Mouse (Mus musculus): ENCODE data around the gene Ccdc141. TPM values are rescaled to one million over a fixed set of nuclear protein-coding genes. Genes with fewer than 3 reads are reported as not detected.
A peak's percentile ranks its signal among the peaks of the same experiment; 100 is the strongest.

Ccdc141 gene
- polyA plus RNA-seq, 1 experiment from 2014 or later = 10.7 TPM

- H3K4me2 ChIP-seq (replicated peaks) = peak overlapping the region; percentile 63
- ATAC-seq (ENCODE audit: low FRiP score) (peak; percentile 41; the same call in 1 of the 2 replicates), DNase-seq (ENCODE audit: low spot score) (peak; percentile 54)
- no peak overlapping the region for H3K27ac ChIP-seq
- WGBS = 5% methylated on average over 21 of the region's 21 CpGs
- H3K36me3 ChIP-seq (replicated peaks; ENCODE audit: control insufficient read depth, insufficient read depth) = no peaks in the 10 kb centered on the region
- H3K9ac ChIP-seq = peak overlapping the region; percentile 47
- H3K27me3 ChIP-seq (ENCODE audit: control insufficient read depth, insufficient read depth, low read length) = 0 out of 2 replicates have a peak, but pooled peaks cover 3% of the 10 kb centered on the region
- no peaks in the 10 kb centered on the region for H3K9me3 ChIP-seq (ENCODE audit: control insufficient read depth, low read length)
- peaks cover 20% of the 10 kb centered on the region for H3K4me1 ChIP-seq (replicated peaks; ENCODE audit: control insufficient read depth, insufficient read depth, low read length)
- H3K4me3 ChIP-seq (replicated peaks; ENCODE audit: low read length) = peak overlapping the region; percentile 28
Measured at GRCm38 (mm10) chr2:77169916-77170632, 362 bp downstream of the Ccdc141 start.

DNA sequence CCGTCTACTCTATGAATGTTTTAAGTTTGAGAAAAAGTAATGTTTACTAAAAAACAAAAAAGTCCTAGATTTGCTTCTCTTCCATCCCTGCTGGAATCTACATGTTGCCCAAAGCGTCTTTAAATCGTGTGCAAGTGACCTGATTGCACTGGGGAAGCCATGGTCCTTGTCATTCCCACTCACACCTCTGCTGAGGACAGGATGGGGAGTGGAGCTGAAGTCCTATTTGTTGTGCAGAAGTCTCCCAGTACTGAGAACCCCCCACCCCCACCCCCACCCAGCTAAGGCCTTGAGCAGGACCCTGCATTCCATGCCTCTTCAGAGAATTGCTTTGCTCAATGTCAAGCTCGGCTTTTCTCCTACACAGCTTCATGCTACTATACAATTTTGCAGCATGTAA, 1.2 kb downstream of the Ccdc141 start:
- H3K4me2 ChIP-seq (replicated peaks) = no peak overlapping the region; the same call in 1 of the 2 replicates
- no peak overlapping the region for H3K4me3 ChIP-seq (replicated peaks; ENCODE audit: low read length)
- H3K4me1 ChIP-seq (replicated peaks; ENCODE audit: control insufficient read depth, insufficient read depth, low read length) = peaks cover 20% of the 10 kb centered on the region
- no peak for ATAC-seq (ENCODE audit: low FRiP score)
- H3K9me3 ChIP-seq (ENCODE audit: control insufficient read depth, low read length) = no peaks in the 10 kb centered on the region
- H3K27ac ChIP-seq = no peak overlapping the region
- no peaks in the 10 kb centered on the region for H3K36me3 ChIP-seq (replicated peaks; ENCODE audit: control insufficient read depth, insufficient read depth)
- H3K27me3 ChIP-seq (ENCODE audit: control insufficient read depth, insufficient read depth, low read length) = 0 out of 2 replicates have a peak, but pooled peaks cover 3% of the 10 kb centered on the region
- DNase-seq (ENCODE audit: low spot score) = no peak
- 78% methylated on average over 4 of the region's 4 CpGs for WGBS
- H3K9ac ChIP-seq = no peak overlapping the region

DNA sequence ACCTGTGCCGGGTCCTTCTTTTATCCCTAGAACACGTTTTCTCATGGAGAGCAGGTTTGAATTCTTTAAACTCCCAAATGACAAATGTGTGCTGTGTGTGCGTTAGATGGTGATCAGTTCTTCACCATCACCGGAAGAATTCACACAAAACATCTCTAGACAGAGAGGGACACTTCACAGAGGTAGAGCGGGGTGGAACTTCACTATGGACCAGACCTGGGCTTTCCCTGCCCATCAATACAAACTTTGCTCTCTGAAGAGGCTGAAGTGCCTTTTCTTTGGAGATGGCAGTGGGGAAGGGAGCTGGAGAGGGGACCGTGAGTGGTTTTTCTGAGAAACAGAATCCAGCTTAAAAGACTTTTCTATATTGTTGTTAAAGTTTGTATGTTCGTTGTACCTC, 1.7 kb downstream of the Ccdc141 start:
- H3K27ac ChIP-seq = no peak overlapping the region
- H3K27me3 ChIP-seq (ENCODE audit: control insufficient read depth, insufficient read depth, low read length) = 0 out of 2 replicates have a peak, but pooled peaks cover 3% of the 10 kb centered on the region
- no peak overlapping the region for H3K4me2 ChIP-seq (replicated peaks)
- H3K36me3 ChIP-seq (replicated peaks; ENCODE audit: control insufficient read depth, insufficient read depth) = no peaks in the 10 kb centered on the region
- ATAC-seq (ENCODE audit: low FRiP score) (no peak), DNase-seq (ENCODE audit: low spot score) (no peak)
- no peaks in the 10 kb centered on the region for H3K9me3 ChIP-seq (ENCODE audit: control insufficient read depth, low read length)
- H3K9ac ChIP-seq = no peak overlapping the region
- H3K4me3 ChIP-seq (replicated peaks; ENCODE audit: low read length) = no peak overlapping the region
- WGBS = 90% methylated on average over 7 of the region's 7 CpGs
- peaks cover 20% of the 10 kb centered on the region for H3K4me1 ChIP-seq (replicated peaks; ENCODE audit: control insufficient read depth, insufficient read depth, low read length)

DNA sequence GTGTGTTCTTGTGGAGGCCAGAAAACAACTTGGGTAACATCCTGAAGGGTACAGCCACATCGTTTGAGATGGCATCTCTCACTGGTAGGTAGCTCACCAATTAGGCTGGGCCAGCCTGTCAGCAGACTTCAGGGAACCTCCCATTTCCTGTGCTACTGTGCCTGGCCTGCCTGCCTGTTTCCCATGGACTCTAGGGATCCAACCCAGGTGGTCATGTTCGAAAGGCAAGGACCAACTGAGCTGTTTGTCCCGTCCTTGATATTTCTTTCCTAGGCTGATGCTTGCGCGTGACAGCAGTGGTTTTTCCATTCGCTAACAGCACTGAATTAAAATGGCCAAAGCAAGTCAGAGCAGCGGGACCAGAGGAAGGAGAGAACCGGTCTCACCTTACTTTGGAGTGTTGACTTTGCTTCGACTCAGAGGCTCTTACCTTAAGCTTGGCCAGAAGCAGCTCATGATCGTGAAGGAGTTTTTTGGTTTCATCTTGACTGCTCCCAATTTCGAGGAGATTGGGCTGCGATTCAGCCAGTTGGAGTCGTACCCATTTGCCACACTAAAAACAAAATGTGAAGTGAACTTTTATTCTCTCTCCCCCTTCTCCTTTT, 2.3 kb downstream of the Ccdc141 start:
- DNase-seq (ENCODE audit: low spot score) = no peak
- WGBS = 89% methylated on average over 13 of the region's 13 CpGs

DNA sequence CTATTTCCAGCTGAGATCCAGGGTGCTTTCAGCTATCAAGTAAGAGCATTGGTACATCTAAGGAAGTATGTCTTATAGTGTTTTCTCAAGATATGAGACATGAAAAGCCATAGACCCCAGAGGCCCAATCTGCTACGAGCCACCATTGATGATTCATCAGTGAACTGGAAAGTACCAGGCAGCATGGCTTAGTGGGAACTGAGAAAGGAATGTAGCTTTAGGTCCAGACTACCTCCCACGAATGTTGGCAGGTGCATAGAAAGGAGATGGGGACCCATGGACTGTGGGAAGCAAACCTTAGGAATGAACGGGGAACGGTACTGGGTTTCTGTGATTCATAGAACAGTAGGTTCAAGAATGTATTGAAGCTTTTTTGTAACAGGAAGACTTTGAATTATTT, 4.1 kb downstream of the Ccdc141 start:
- Histone ChIP-seq H3K9ac (no peak overlapping the region), H3K36me3 (replicated peaks; ENCODE audit: control insufficient read depth, insufficient read depth) (no peaks in the 10 kb centered on the region), H3K27ac (no peak overlapping the region), H3K9me3 (ENCODE audit: control insufficient read depth, low read length) (no peaks in the 10 kb centered on the region), H3K4me2 (replicated peaks) (no peak overlapping the region), H3K4me1 (replicated peaks; ENCODE audit: control insufficient read depth, insufficient read depth, low read length) (peaks cover 10% of the 10 kb centered on the region), H3K27me3 (ENCODE audit: control insufficient read depth, insufficient read depth, low read length) (0 out of 2 replicates have a peak, but pooled peaks cover 3% of the 10 kb centered on the region), H3K4me3 (replicated peaks; ENCODE audit: low read length) (no peak overlapping the region)
- ATAC-seq (ENCODE audit: low FRiP score) (no peak), DNase-seq (ENCODE audit: low spot score) (no peak)
- 81% methylated on average over 4 of the region's 4 CpGs for WGBS

More for the DNA sequence above, 2.3 kb downstream of the Ccdc141 start:
- Histone ChIP-seq H3K4me2 (replicated peaks) (no peak overlapping the region), H3K27me3 (ENCODE audit: control insufficient read depth, insufficient read depth, low read length) (0 out of 2 replicates have a peak, but pooled peaks cover 3% of the 10 kb centered on the region), H3K36me3 (replicated peaks; ENCODE audit: control insufficient read depth, insufficient read depth) (no peaks in the 10 kb centered on the region), H3K4me1 (replicated peaks; ENCODE audit: control insufficient read depth, insufficient read depth, low read length) (peaks cover 17% of the 10 kb centered on the region), H3K9me3 (ENCODE audit: control insufficient read depth, low read length) (no peaks in the 10 kb centered on the region), H3K9ac (no peak overlapping the region), H3K27ac (no peak overlapping the region), H3K4me3 (replicated peaks; ENCODE audit: low read length) (no peak overlapping the region)
- no peak for ATAC-seq (ENCODE audit: low FRiP score)

DNA sequence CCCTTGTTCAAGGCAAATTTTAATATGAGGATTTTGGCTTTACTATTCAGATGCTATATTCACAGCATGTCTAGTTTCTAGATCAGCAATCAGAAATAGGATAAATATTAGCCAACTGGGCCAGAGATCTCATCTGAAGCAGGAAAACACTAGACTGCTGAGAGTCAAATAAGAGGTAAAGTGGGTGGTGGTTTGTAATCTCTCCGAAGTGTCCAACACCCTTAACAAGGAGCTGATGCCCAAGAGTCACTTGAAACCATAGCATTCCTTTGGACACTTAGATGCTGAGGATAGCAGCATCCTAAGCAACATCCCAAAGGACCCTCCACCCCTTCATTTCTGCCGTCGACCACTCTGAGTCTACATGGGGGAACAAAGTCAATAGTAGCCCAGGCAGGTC, 5.8 kb downstream of the Ccdc141 start:
- DNase-seq (ENCODE audit: low spot score) = no peak
- Histone ChIP-seq H3K36me3 (replicated peaks; ENCODE audit: control insufficient read depth, insufficient read depth) (no peaks in the 10 kb centered on the region), H3K9ac (no peak overlapping the region), H3K27me3 (ENCODE audit: control insufficient read depth, insufficient read depth, low read length) (0 out of 2 replicates have a peak, but pooled peaks cover under 1% of the 10 kb centered on the region), H3K27ac (no peak overlapping the region), H3K4me3 (replicated peaks; ENCODE audit: low read length) (no peak overlapping the region), H3K9me3 (ENCODE audit: control insufficient read depth, low read length) (no peaks in the 10 kb centered on the region), H3K4me1 (replicated peaks; ENCODE audit: control insufficient read depth, insufficient read depth, low read length) (0 out of 2 replicates have a peak, but pooled peaks cover under 1% of the 10 kb centered on the region), H3K4me2 (replicated peaks) (no peak overlapping the region)
- ATAC-seq (ENCODE audit: low FRiP score) = no peak
- WGBS = 88% methylated on average over 3 of the region's 3 CpGs

- H3K9me3 ChIP-seq (ENCODE audit: control insufficient read depth, low read length) = no peaks in the 10 kb centered on the region
- no peak overlapping the region for H3K27ac ChIP-seq
- no peaks in the 10 kb centered on the region for H3K36me3 ChIP-seq (replicated peaks; ENCODE audit: control insufficient read depth, insufficient read depth)
- no peak overlapping the region for H3K4me2 ChIP-seq (replicated peaks)
- H3K9ac ChIP-seq = no peak overlapping the region
- ATAC-seq (ENCODE audit: low FRiP score) = no peak
- no peaks in the 10 kb centered on the region for H3K27me3 ChIP-seq (ENCODE audit: control insufficient read depth, insufficient read depth, low read length)
- DNase-seq (ENCODE audit: low spot score) = no peak
- no peaks in the 10 kb centered on the region for H3K4me1 ChIP-seq (replicated peaks; ENCODE audit: control insufficient read depth, insufficient read depth, low read length)
- no peak overlapping the region for H3K4me3 ChIP-seq (replicated peaks; ENCODE audit: low read length)
- WGBS = 86% methylated on average over 3 of the region's 3 CpGs
Measured at GRCm38 (mm10) chr2:77163381-77163780, 7.1 kb downstream of the Ccdc141 start.

- H3K9me3 ChIP-seq (ENCODE audit: control insufficient read depth, low read length) = no peaks in the 10 kb centered on the region
- H3K27me3 ChIP-seq (ENCODE audit: control insufficient read depth, insufficient read depth, low read length) = no peaks in the 10 kb centered on the region
- 86% methylated on average over 3 of the region's 3 CpGs for WGBS
- no peak overlapping the region for H3K9ac ChIP-seq
- no peak overlapping the region for H3K4me3 ChIP-seq (replicated peaks; ENCODE audit: low read length)
- no peak overlapping the region for H3K4me2 ChIP-seq (replicated peaks)
- H3K36me3 ChIP-seq (replicated peaks; ENCODE audit: control insufficient read depth, insufficient read depth) = no peaks in the 10 kb centered on the region
- no peak for DNase-seq (ENCODE audit: low spot score)
- no peak overlapping the region for H3K27ac ChIP-seq
- no peak for ATAC-seq (ENCODE audit: low FRiP score)
- no peaks in the 10 kb centered on the region for H3K4me1 ChIP-seq (replicated peaks; ENCODE audit: control insufficient read depth, insufficient read depth, low read length)
Measured at GRCm38 (mm10) chr2:77162135-77162534, 8.3 kb downstream of the Ccdc141 start.

DNA sequence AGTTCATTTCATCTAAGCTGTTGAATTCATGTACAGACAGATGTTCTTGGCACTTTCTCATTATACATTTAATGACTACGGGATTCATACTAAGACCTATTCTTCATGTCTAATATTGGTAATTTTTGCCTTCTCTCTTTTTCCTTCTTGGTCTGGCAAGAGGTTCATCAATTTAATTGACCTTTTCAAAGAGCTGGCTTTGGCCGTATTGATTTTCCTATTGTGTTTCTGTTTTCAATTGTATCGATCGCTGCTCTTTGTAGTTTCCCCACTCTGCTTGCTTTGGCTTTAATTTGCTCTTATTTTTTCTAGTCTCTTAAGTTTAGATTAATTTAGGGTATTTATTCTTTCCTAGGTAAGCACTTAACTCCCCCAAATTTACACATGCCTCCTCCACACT, 12.9 kb downstream of the Ccdc141 start:
- no peaks in the 10 kb centered on the region for H3K27me3 ChIP-seq (ENCODE audit: control insufficient read depth, insufficient read depth, low read length)
- H3K4me2 ChIP-seq (replicated peaks) = no peak overlapping the region
- no peaks in the 10 kb centered on the region for H3K9me3 ChIP-seq (ENCODE audit: control insufficient read depth, low read length)
- no peaks in the 10 kb centered on the region for H3K36me3 ChIP-seq (replicated peaks; ENCODE audit: control insufficient read depth, insufficient read depth)
- H3K27ac ChIP-seq = no peak overlapping the region
- no peak overlapping the region for H3K4me3 ChIP-seq (replicated peaks; ENCODE audit: low read length)
- H3K9ac ChIP-seq = no peak overlapping the region
- no peak for DNase-seq (ENCODE audit: low spot score)
- H3K4me1 ChIP-seq (replicated peaks; ENCODE audit: control insufficient read depth, insufficient read depth, low read length) = no peaks in the 10 kb centered on the region
- WGBS = 84% methylated on average over 4 of the region's 4 CpGs
- ATAC-seq (ENCODE audit: low FRiP score) = no peak
